Mouse (Mus musculus) heart, postnatal 0 days (tissue): ENCODE results near the gene Csf1. TPM values are rescaled to one million over a fixed set of nuclear protein-coding genes. Genes with fewer than 3 reads are reported as not detected.
"Not testable (repeated sequence)": the region's sequence is repeated elsewhere in the genome, so short reads cannot be mapped to it uniquely, and the experiment has no call there.

ENCODE experiments used
- ATAC-seq: fragments of 200-750 bp; cut with Nextera tagmentation; 2 replicates; pipeline ENCODE4 v1.8.0; 2017; ENCODE audit warnings: low read depth, moderate number of reproducible peaks, moderate library complexity; ENCODE audit not compliant: insufficient read depth
- DNase-seq: peaks from one replicate; pipeline ENCODE4 v3.0.0-alpha.2; 2016; ENCODE audit warnings: low spot score
- H3K27ac ChIP-seq: fragments of 300-500 bp; sonication (generic); 2 replicates; pipeline ENCODE4 v1.5.1; 2014; ENCODE audit warnings: low read depth, mild to moderate bottlenecking
- H3K27me3 ChIP-seq: fragments of 300-500 bp; sonication (generic); 2 replicates; pipeline ENCODE4 v1.6.1; 2014; ENCODE audit warnings: low read length, mixed read lengths; ENCODE audit not compliant: control insufficient read depth, insufficient read depth
- H3K36me3 ChIP-seq: fragments of 300-500 bp; sonication (generic); replicated peaks from 2 replicates; pipeline ENCODE4 v1.6.1; 2014; ENCODE audit warnings: low read length, mixed read lengths; ENCODE audit not compliant: control insufficient read depth, insufficient read depth
- H3K4me1 ChIP-seq: fragments of 300-500 bp; sonication (generic); 2 replicates; pipeline ENCODE4 v1.6.1; 2014; ENCODE audit warnings: antibody characterized with exemption; ENCODE audit not compliant: control insufficient read depth, insufficient read depth
- H3K4me2 ChIP-seq: fragments of 300-500 bp; sonication (generic); 2 replicates; pipeline ENCODE4 v1.6.1; 2014; ENCODE audit warnings: low read depth, mild to moderate bottlenecking, low read length, moderate library complexity
- H3K4me3 ChIP-seq: fragments of 300-500 bp; sonication (generic); 2 replicates; pipeline ENCODE4 v1.5.1; 2014; ENCODE audit warnings: low read depth, low read length
- H3K9ac ChIP-seq: fragments of 300-500 bp; sonication (generic); replicated peaks from 2 replicates; pipeline ENCODE4 v1.6.1; 2014; ENCODE audit warnings: low read depth, low read length, mixed read lengths
- H3K9me3 ChIP-seq: fragments of 300-500 bp; sonication (generic); replicated peaks from 2 replicates; pipeline ENCODE4 v1.6.1; 2016; ENCODE audit warnings: low read length; ENCODE audit not compliant: control insufficient read depth
- CTCF ChIP-seq: IDR thresholded peaks from 2 replicates; pipeline ENCODE4 v1.5.1; 2016; ENCODE audit warnings: antibody characterized with exemption, control low read depth, low read depth
- EP300 ChIP-seq: IDR thresholded peaks from 2 replicates; pipeline ENCODE4 v1.6.1; 2016; ENCODE audit warnings: antibody characterized with exemption, low read depth
- WGBS: fragments of 180-500 bp; shearing (Covaris S2); extraction: QIAGEN DNeasy Blood & Tissue Kit; methylation state at CpG from one replicate; pipeline ENCODE4 v1.1.7; 2014; 5-methylcytosine and 5-hydroxymethylcytosine counted together
- polyA plus RNA-seq: library from polyadenylated mRNA; unstranded; fragments of >200 nt; fragmentation: Nextera tagmentation; extraction: Ambion mirVana; gene quantifications from 2 replicates; pipeline ENCODE4 v1.2.1, GENCODE M21; 2015
- total RNA-seq: library from RNA; depleted of rRNA; stranded (reverse); fragments of >200 nt; gene quantifications from 2 replicates; pipeline ENCODE4 v1.2.3, GENCODE M21; 2014; ENCODE audit warnings: low replicate concordance

The Csf1 gene
- total and polyA plus RNA-seq, 2 experiments from 2014 or later = 7.7 to 23.6 TPM

DNA sequence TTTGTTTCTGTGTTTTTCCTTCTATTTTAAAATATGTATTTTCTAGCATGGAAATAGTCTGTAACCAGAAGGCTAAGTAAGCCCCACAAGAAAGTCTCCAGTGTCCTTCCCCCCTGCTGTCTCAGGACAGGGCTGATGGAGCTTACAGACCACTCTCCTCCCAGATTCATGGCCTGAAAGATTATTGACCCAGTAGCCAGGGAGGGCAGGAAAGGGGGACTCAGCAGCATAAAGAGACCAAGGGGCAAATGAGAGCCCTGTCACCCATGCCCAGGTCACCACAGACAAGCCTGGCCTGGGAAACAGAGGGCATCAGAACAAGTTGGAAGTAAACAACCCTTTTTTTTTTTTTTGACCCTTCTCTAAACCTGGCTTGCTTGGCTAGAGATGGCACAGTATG lies 18.9 kb downstream of the Csf1 start:
- DNase-seq (no peak), ATAC-seq (no peak)
- H3K27ac ChIP-seq = peak overlapping the region; percentile 67
- H3K4me3 ChIP-seq = no peak overlapping the region
- no peak overlapping the region for H3K9ac ChIP-seq
- TF ChIP-seq CTCF (no peak), EP300 (no peak)
- peaks cover 47% of the 10 kb centered on the region for H3K4me1 ChIP-seq
- H3K36me3 ChIP-seq = peaks cover 27% of the 10 kb centered on the region
- no peaks in the 10 kb centered on the region for H3K9me3 ChIP-seq
- no peak overlapping the region for H3K4me2 ChIP-seq
- H3K27me3 ChIP-seq = no peaks in the 10 kb centered on the region

DNA sequence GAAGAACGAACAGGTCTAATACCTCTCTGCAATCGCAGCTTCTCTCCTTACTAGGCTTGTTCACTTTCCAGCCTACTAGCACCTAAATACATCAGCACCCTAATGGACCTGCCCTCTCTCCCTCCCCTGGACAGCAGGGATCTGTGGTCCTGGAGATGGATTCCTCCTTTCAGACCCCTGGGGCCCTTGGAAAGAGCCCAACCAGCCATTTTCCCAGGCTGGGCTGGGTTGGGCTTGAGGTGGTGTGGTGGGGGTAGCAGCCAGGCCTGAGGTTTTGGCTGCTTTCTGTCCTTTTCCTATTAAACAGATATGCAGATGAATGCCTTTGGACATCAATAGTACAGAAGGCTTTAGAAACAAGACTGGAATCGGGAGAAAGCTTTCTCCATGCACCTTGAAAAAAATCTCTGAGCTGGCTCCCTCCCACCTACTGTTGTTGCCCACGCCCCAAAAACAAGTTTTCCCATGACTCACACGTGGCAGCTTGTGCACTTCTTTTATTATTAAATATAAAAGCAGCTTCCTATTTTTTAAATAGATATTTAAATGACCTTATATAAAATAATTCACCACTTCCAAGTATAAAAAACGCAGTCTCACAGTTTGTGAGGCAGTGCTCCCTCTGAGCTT lies 19.6 kb downstream of the Csf1 start:
- DNase-seq (peak; percentile 81), ATAC-seq (peak; percentile 83)
- H3K27me3 ChIP-seq = no peaks in the 10 kb centered on the region
- H3K4me1 ChIP-seq = peaks cover 47% of the 10 kb centered on the region
- no peak overlapping the region for H3K4me3 ChIP-seq
- no peak for TF ChIP-seq CTCF
- TF ChIP-seq EP300 = 0 out of 2 replicates have a peak, but pooled peaks have one; percentile 13
- no peaks in the 10 kb centered on the region for H3K9me3 ChIP-seq
- no peak overlapping the region for H3K4me2 ChIP-seq
- 21% methylated on average over 6 of the region's 6 CpGs for WGBS
- peaks cover 20% of the 10 kb centered on the region for H3K36me3 ChIP-seq
- H3K9ac ChIP-seq = no peak overlapping the region
- H3K27ac ChIP-seq = peak overlapping the region; percentile 67

DNA sequence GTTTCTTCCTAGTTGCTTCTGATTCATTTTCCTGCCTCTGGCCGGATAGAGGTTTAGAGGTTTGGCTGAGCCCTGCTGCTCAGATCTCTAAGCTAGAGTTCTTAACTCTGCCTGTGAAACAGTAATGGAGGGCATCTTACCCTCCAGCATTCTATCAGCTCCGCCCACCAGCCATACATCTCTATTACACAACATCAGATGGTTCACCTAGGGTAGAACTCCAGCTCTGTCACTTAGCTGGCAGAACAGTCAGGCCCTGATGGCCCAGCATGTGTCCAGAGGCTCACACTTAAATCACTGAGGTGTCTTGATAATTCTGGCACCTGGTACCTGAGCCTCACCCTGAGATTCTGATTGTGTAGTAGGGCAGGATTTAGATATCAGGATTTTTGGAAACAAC lies 20.3 kb downstream of the Csf1 start:
- H3K27me3 ChIP-seq = no peaks in the 10 kb centered on the region
- no peak overlapping the region for H3K4me3 ChIP-seq
- DNase-seq = no peak
- H3K9ac ChIP-seq = 0 out of 2 replicates have a peak overlapping the region, but pooled peaks have one; percentile 9
- H3K4me2 ChIP-seq = no peak overlapping the region
- peaks cover 14% of the 10 kb centered on the region for H3K36me3 ChIP-seq
- no peaks in the 10 kb centered on the region for H3K9me3 ChIP-seq
- no peak for ATAC-seq
- H3K27ac ChIP-seq = peak overlapping the region; percentile 67
- WGBS = 79% methylated on average over 2 of the region's 2 CpGs
- H3K4me1 ChIP-seq = peaks cover 47% of the 10 kb centered on the region
- TF ChIP-seq CTCF = no peak

DNA sequence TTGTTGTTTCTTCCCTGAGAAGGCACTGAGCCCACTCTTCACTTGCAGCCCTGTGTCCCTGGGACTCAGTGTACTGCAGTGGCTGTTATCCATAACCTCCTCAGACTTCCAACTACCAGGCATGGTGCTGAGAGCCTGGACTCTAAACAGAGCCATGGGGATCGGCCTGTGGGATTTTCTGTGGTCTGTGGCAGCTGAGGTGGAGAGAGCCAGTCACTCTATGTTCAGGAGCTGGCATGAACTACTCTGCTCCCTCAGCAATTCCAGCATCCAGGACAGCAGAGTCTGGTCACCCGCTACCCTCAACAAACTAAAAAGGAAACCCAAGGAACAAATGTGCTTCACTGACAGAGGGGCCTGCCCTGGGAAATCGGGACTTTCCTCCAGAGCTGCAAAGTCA lies 20.8 kb downstream of the Csf1 start:
- no peak overlapping the region for H3K4me3 ChIP-seq
- no peak overlapping the region for H3K4me2 ChIP-seq
- ATAC-seq = no peak
- peaks cover 47% of the 10 kb centered on the region for H3K4me1 ChIP-seq
- 58% methylated on average over 3 of the region's 3 CpGs for WGBS
- H3K9ac ChIP-seq = 0 out of 2 replicates have a peak overlapping the region, but pooled peaks have one; percentile 9
- DNase-seq = no peak
- TF ChIP-seq CTCF (no peak), EP300 (no peak)
- H3K27ac ChIP-seq = peak overlapping the region; percentile 67
- peaks cover 14% of the 10 kb centered on the region for H3K36me3 ChIP-seq
- H3K9me3 ChIP-seq = no peaks in the 10 kb centered on the region
- no peaks in the 10 kb centered on the region for H3K27me3 ChIP-seq

DNA sequence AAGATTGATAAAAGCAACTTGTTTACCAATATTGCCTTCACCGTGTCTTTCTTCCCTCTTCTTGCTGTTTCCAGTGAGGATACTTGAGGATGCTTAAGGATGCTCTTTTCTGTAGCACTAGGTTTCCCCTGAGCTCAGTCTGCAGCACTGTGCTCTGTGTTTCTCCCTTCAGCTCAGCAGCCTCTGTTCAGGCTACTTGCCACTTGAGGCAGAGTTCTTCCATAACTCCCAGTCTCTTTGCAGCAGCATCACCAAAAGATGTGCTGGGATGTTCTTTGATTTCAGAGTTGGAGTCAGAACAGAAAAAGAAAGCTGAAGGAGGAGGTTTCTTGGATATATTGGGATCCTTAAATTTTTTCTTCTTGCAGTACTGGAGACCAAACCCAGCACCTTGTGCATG lies 21.6 kb downstream of the Csf1 start:
- Histone ChIP-seq H3K36me3 (peaks cover 14% of the 10 kb centered on the region), H3K4me1 (peaks cover 43% of the 10 kb centered on the region), H3K27ac (no peak overlapping the region), H3K4me3 (no peak overlapping the region), H3K27me3 (no peaks in the 10 kb centered on the region), H3K4me2 (no peak overlapping the region), H3K9ac (no peak overlapping the region), H3K9me3 (no peaks in the 10 kb centered on the region)
- 83% methylated on average over 1 of the region's 1 CpGs for WGBS
- TF ChIP-seq CTCF = no peak
- TF ChIP-seq EP300 = no peak
- DNase-seq = no peak
- no peak for ATAC-seq

DNA sequence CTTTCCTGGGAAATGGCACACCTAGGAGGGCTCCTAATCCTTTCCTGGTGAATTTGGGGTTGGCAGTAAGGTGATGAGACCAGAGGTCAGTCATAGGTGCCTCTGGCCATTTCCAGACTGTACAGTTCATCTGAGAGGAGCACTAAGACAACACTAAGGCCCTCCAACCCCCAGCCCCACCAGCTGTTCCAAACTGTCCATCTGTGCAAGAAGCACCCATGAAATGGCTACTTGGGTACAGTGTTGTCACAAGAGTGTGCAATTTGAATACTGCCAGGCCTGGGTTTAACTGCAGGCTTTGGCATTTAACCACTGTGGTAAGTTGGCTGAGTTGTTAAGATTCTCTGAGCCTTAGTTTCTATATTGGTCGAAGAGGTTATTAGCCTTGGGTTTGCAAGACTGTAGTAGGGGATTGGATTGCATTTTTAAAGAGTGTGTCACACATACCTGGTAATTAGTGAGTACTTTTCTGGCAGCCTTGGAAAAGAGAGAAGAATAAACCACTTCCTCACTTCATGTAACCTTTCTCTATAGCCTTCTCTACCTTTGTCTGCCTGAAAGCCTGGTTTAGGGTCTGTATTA lies 22.6 kb downstream of the Csf1 start:
- ATAC-seq = no peak
- Histone ChIP-seq H3K9ac (no peak overlapping the region), H3K4me3 (no peak overlapping the region), H3K36me3 (peaks cover 11% of the 10 kb centered on the region), H3K4me2 (no peak overlapping the region), H3K27ac (no peak overlapping the region), H3K9me3 (no peaks in the 10 kb centered on the region), H3K27me3 (no peaks in the 10 kb centered on the region), H3K4me1 (peaks cover 41% of the 10 kb centered on the region)
- DNase-seq = no peak
- 53% methylated on average over 1 of the region's 1 CpGs for WGBS
- TF ChIP-seq CTCF (no peak), EP300 (no peak)

DNA sequence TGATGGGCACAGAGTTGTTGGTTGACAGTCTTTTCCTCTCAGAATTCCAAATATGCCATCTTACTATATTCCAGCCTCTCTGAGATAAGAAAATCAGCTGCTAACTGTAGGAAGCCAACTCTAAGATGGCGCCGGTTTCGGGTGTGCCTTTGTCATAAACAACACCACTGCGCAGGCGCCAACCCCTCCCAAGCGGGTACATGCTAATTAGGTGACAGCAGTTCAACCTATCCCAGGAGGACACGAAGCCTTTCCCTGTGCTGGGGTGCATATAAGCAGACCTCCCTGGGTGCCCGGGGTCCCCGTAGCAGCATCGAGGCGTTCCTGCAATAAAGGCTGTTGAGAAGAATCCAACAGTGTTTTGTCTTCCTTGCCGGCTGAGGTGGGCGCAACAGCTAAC lies 24.6 kb downstream of the Csf1 start:
- not testable (repeated sequence) for H3K27me3 ChIP-seq, H3K36me3 ChIP-seq, H3K9me3 ChIP-seq, H3K9ac ChIP-seq, ATAC-seq, H3K4me2 ChIP-seq, H3K4me3 ChIP-seq, DNase-seq, H3K27ac ChIP-seq
- H3K4me1 ChIP-seq = peaks cover 24% of the 10 kb centered on the region
- WGBS = 94% methylated on average over 13 of the region's 13 CpGs
